Mouse (Mus musculus) liver, postnatal 0 days (tissue): ENCODE data around the gene Vwf. TPM values are rescaled to one million over a fixed set of nuclear protein-coding genes. Genes with fewer than 3 reads are reported as not detected.

Experiments used
- ATAC-seq: fragments of 200-750 bp; cut with Nextera tagmentation; 2 replicates; pipeline ENCODE4 v1.8.0; 2017; ENCODE audit warnings: mild to moderate bottlenecking, moderate library complexity
- DNase-seq: peaks from one replicate; pipeline ENCODE4 v3.0.0-alpha.2; 2016
- H3K27ac ChIP-seq: fragments of 300-500 bp; sonication (generic); 2 replicates; pipeline ENCODE4 v1.5.1; 2014; ENCODE audit warnings: antibody characterized with exemption, moderate library complexity, mild to moderate bottlenecking, low read depth
- H3K27me3 ChIP-seq: fragments of 300-500 bp; sonication (generic); 2 replicates; pipeline ENCODE4 v1.6.1; 2014; ENCODE audit warnings: low read length, control low read depth, mixed read lengths; ENCODE audit not compliant: insufficient read depth
- H3K36me3 ChIP-seq: fragments of 300-500 bp; sonication (generic); replicated peaks from 2 replicates; pipeline ENCODE4 v1.6.1; 2014; ENCODE audit warnings: mild to moderate bottlenecking, control low read depth, low read length, moderate library complexity, mixed read lengths; ENCODE audit not compliant: insufficient read depth
- H3K4me1 ChIP-seq: fragments of 300-500 bp; sonication (generic); 2 replicates; pipeline ENCODE4 v1.6.1; 2014; ENCODE audit warnings: antibody characterized with exemption, mild to moderate bottlenecking, control low read depth; ENCODE audit not compliant: insufficient read depth
- H3K4me2 ChIP-seq: fragments of 300-500 bp; sonication (generic); 2 replicates; pipeline ENCODE4 v1.6.1; 2014; ENCODE audit warnings: low read depth, mild to moderate bottlenecking, low read length, moderate library complexity, mixed read lengths
- H3K4me3 ChIP-seq: fragments of 300-500 bp; sonication (generic); 2 replicates; pipeline ENCODE4 v1.5.1; 2014; ENCODE audit warnings: low read depth, low read length
- H3K9ac ChIP-seq: fragments of 300-500 bp; sonication (generic); replicated peaks from 2 replicates; pipeline ENCODE4 v1.6.1; 2014; ENCODE audit warnings: mild to moderate bottlenecking, moderate library complexity
- H3K9me3 ChIP-seq: fragments of 300-500 bp; sonication (generic); 2 replicates; pipeline ENCODE4 v1.6.1; 2016; ENCODE audit warnings: mild to moderate bottlenecking, control low read depth, low read length, mixed read lengths
- CTCF ChIP-seq: sonication (generic); IDR thresholded peaks from 2 replicates; pipeline ENCODE4 v1.5.1; 2016; ENCODE audit warnings: antibody characterized with exemption, low read depth
- EP300 ChIP-seq: IDR thresholded peaks from 2 replicates; pipeline ENCODE4 v1.6.1; 2016; ENCODE audit warnings: antibody characterized with exemption, low read depth, mild to moderate bottlenecking
- WGBS: fragments of 180-500 bp; shearing (Covaris S2); extraction: QIAGEN DNeasy Blood & Tissue Kit; methylation state at CpG from one replicate; pipeline ENCODE4 v1.1.7; 2014; ENCODE audit not compliant: insufficient replicate concordance; 5-methylcytosine and 5-hydroxymethylcytosine counted together
- polyA plus RNA-seq: library from polyadenylated mRNA; unstranded; fragments of >200 nt; fragmentation: Nextera tagmentation; extraction: Ambion mirVana; gene quantifications from 2 replicates; pipeline ENCODE4 v1.2.1, GENCODE M21; 2015

Vwf gene
- polyA plus RNA-seq, 1 experiment from 2014 or later = 14.8 TPM

DNA sequence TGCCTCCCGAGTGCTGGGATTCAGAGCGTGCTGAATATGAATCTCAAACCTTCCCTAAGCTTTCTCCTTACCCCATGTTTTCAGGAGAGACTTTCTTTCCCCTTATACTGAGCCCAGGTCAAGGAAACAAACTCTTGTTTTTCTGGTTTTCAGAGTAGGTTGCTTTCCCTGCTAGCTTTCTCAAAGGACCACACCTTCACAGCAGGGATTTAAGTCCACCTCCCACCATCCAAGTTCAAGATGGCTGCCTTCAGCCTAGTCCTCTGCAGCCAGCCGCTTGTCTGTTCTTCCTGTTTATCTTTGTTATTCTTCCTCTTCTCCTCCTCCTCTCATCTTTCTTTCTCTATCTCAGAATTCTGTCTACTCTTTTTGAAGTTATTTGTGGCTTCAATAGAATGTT, 20.1 kb downstream of the Vwf start:
- ATAC-seq = no peak
- Histone ChIP-seq H3K4me3 (no peak overlapping the region), H3K9ac (no peak overlapping the region), H3K27ac (no peak overlapping the region), H3K27me3 (no peaks in the 10 kb centered on the region), H3K36me3 (no peaks in the 10 kb centered on the region), H3K4me1 (peaks cover 20% of the 10 kb centered on the region), H3K4me2 (no peak overlapping the region), H3K9me3 (no peaks in the 10 kb centered on the region)
- DNase-seq = no peak
- TF ChIP-seq CTCF (no peak), EP300 (no peak)
- WGBS = 88% methylated on average over 3 of the region's 3 CpGs

DNA sequence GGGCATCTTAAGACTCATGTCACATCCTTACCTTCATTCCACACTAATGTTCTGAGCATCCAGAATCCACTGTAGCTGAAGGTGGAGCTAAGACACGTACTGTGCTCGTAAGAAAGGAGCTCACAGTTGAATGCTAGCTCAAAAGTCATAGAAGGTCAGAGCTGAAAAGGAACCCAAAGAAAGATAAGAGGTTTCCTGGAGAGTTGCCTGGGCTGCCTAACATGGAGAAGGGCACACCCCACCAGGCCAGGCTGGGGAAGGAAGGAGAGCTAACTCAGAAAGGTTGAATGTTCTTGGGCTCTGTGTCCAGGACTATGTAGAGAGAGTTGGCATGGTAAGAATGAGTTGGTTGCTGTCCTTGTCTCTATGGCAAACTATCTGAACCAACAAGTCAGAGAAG, 21.8 kb downstream of the Vwf start:
- no peaks in the 10 kb centered on the region for H3K36me3 ChIP-seq
- DNase-seq = no peak
- H3K9ac ChIP-seq = no peak overlapping the region
- TF ChIP-seq EP300 (0 out of 2 replicates have a peak, but pooled peaks have one; percentile 31), CTCF (no peak)
- 49% methylated on average over 2 of the region's 2 CpGs for WGBS
- H3K4me3 ChIP-seq = no peak overlapping the region
- no peaks in the 10 kb centered on the region for H3K27me3 ChIP-seq
- H3K4me2 ChIP-seq = no peak overlapping the region
- ATAC-seq = no peak
- peak overlapping the region; percentile 41; the same call in 1 of the 2 replicates for H3K27ac ChIP-seq
- peaks cover 27% of the 10 kb centered on the region for H3K4me1 ChIP-seq
- H3K9me3 ChIP-seq = no peaks in the 10 kb centered on the region

DNA sequence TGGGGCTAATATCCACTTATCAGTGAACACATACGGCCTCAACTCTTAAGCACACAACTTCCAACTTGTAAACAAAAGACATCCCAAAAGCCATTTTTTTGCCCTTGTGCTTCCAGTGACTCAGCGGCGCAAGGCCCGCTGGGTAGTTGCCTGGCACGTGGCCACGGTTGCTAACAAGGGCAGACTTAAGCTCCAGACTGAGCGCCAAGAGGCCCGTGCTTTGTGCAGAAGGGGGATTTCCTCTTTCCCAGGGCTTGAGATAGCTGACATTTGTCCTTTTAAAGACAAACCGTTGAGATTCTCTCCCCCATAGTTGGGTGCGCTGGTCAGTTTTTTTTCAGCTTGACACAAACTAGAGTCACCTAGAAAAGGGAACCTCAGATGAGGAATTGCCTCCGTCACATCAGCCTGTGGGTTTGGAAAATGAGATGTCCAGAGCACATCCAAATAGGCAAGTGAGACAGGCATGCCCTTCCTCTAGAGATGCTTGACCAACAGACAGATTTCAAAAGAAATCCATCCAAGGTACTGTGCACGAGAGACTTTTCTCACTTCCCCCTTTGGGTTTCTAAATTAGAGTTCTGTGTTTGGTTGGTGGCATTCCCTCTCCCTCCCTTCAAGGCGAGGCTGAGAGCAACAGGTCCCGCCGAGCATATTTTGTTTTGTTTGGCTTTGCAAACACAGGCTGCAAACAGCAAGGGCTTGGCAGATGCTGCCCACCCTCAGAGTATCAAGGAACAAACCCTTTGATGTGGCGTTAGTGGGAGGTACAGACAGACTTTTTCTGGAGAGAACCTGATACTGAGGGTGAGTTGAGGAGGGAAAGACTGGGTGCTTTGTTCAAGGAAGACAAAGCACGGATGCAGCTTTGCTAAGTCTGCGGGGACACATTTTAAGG, 26.0 kb downstream of the Vwf start:
- Histone ChIP-seq H3K9ac (peak overlapping the region; percentile 72), H3K4me2 (peak overlapping the region; percentile 75), H3K9me3 (no peaks in the 10 kb centered on the region), H3K4me3 (peak overlapping the region; percentile 47), H3K27me3 (no peaks in the 10 kb centered on the region), H3K4me1 (peaks cover 47% of the 10 kb centered on the region), H3K27ac (peak overlapping the region; percentile 97), H3K36me3 (no peaks in the 10 kb centered on the region)
- 13% methylated on average over 18 of the region's 18 CpGs for WGBS
- DNase-seq (peak; percentile 84), ATAC-seq (peak; percentile 13)
- TF ChIP-seq CTCF (no peak), EP300 (no peak)

DNA sequence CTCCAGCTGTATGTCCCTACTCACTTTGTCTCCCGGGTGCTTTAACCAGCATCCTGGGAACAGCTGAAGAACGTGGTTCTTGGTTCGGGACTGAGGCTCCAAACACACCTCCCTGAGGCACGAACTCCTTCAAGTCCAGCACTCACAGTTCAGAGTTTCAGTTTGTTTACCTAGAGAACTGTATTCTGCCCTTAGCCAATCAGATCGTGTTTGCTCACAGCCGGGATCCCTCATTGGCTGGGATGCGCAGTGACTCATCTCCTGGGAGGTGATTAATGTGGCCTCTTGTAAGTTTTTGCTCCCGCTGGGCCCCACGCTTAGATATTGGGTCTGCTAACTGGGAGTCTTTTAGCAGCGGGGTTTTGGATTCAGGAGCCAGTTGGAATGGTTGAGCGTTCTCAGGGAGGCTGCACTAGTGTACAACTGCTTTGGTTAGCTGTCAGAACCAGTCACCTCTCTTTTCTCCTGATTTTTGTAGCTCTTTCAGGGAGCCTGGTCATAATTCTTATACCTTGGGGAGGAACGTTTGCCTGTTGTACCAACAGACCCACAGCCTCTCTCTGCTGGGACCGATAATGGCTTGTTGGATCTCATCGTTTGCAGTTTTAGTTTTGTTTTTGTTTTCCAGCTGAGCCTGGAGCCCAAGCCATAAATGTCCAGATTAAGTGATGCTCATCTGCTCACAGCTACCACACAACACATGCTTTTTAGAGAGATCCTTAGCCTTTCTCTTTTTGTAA, 26.8 kb downstream of the Vwf start:
- Histone ChIP-seq H3K9ac (peak overlapping the region; percentile 72), H3K36me3 (no peaks in the 10 kb centered on the region), H3K9me3 (no peaks in the 10 kb centered on the region), H3K4me3 (peak overlapping the region; percentile 47), H3K27ac (peak overlapping the region; percentile 97), H3K4me2 (peak overlapping the region; percentile 75), H3K4me1 (peaks cover 46% of the 10 kb centered on the region), H3K27me3 (no peaks in the 10 kb centered on the region)
- ATAC-seq (peak; percentile 89), DNase-seq (peak; percentile 89)
- TF ChIP-seq CTCF (no peak), EP300 (no peak; the same call in 1 of the 2 replicates)
- 5% methylated on average over 14 of the region's 14 CpGs for WGBS

DNA sequence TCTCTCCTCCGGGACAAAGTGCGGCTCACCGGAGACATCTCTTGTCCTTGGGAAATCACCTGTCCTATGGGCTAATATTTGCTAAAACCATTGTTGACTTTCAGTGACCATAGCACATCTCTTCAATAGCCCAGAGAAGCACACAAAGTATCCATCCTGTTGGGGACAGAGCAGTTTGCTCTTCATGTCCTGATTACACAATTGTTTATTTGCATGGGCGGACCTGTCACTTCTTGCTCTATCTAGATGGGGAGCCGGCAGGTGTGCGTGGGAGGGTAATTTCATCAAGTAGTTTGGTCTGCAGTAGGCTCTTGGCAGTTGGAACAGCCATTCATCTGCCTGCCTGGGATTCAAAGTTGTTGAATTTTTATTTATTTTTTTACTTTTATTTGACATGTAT, 28.5 kb downstream of the Vwf start:
- Histone ChIP-seq H3K4me1 (peaks cover 43% of the 10 kb centered on the region), H3K27me3 (no peaks in the 10 kb centered on the region), H3K9me3 (no peaks in the 10 kb centered on the region), H3K36me3 (no peaks in the 10 kb centered on the region), H3K4me2 (no peak overlapping the region), H3K4me3 (no peak overlapping the region), H3K27ac (peak overlapping the region; percentile 97), H3K9ac (no peak overlapping the region)
- DNase-seq = no peak
- 67% methylated on average over 6 of the region's 6 CpGs for WGBS
- peak; percentile 74 for ATAC-seq
- TF ChIP-seq CTCF (no peak), EP300 (peak; percentile 91)

DNA sequence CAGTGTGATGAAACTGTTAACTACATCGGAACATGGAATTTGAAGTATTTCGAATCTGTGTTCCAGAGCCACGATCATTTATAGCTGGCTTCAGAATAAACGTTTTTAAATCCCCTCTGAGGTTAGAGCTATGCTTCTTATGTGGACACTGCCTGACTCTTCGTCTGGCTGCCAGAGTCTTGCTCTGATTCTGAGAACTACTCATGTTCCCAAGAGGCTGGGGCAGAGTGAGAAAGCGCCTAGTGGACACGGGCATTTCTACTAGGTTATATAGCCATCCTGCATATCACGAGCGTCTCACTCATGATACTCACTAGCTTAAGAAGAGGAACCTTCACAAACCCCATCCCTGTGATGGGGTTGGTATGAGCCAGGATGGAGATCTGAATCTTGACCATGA, 30.7 kb downstream of the Vwf start:
- no peaks in the 10 kb centered on the region for H3K36me3 ChIP-seq
- ATAC-seq (no peak), DNase-seq (no peak)
- peaks cover 38% of the 10 kb centered on the region for H3K4me1 ChIP-seq
- no peak overlapping the region for H3K4me3 ChIP-seq
- no peaks in the 10 kb centered on the region for H3K27me3 ChIP-seq
- H3K27ac ChIP-seq = no peak overlapping the region
- H3K9ac ChIP-seq = no peak overlapping the region
- TF ChIP-seq EP300 (no peak), CTCF (no peak)
- no peaks in the 10 kb centered on the region for H3K9me3 ChIP-seq
- no peak overlapping the region for H3K4me2 ChIP-seq
- whole genome bisulfite sequencing = 81% methylated on average over 9 of the region's 9 CpGs
